Mouse (Mus musculus): ENCODE measurements at regions not wholly inside any gene's neighbourhood (a gene's known extent, or its start where the extent isn't known, plus 50 kb on each side); places are given as distances from the start of the nearest gene placed in this dataset.

DNA sequence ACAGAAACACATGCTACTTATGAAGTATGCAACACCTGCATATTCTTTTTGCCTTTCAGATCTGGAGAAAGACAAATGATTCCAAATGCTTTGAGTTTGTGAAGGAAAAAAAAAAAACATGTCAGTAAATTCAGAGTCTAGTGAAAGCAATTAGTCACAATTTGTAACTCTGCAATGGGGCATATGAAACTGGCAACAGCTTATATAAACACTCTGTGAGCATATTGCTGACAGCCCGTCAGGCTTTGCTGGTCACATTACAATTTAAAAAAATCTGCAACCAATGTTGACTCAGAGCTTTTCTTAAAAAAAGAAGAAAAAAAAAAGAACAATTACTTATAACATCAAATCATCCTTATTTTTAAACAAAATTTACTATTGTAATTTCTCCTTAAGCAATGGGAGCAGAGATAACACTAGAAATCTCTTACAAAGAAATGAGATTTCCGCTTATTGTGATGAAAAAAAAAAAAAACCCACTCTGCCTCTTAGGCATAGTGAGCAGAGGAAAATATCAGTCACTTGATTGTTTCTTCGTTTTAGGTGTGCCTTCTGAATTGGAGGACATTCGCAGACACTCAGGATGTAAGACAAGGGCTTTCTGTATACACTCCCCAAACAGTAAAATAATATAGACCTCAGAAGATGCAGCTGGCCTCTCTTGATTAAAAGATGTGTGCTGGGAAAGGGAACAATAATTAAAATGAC, 115.1 kb upstream of the Asb5 start:
- intact Hi-C loops (cut with DNase I), result no loop called here
- DNase-seq (ENCODE audit: extremely low spot score in 1 of 2, low spot score in 2 of 2), result no peak

DNA sequence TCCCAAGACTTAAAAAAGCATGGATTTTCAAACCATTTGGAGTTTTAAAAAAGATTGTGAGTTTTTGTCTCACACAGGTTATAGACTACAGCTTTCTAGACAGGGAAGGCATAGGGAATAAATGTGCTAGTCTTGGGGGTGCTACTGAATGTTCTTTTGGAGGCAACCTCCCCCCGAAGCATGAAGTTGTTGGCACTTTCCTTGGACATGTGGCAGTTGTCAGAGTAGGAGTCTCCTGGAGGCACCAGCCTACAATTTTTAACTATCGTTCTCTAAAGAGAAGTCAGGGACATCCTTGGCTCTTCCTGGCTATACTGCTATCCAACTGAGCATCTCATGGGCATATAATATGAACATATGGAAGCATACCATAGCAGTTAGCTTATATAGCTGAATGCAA, 112.7 kb upstream of the Asb5 start:
- no peak for DNase-seq (ENCODE audit: extremely low spot score in 1 of 2, low spot score in 2 of 2)
- TF ChIP-seq CTCF (IDR thresholded peaks at IDR 0.05), result no peak
- Histone ChIP-seq H3K4me3 (no peak overlapping the region), H3K27ac (no peak overlapping the region)
- intact Hi-C loops (cut with DNase I), result no loop called here

More for the DNA sequence above, 115.1 kb upstream of the Asb5 start:
- no peak overlapping the region for H3K4me3 ChIP-seq
- no peak for TF ChIP-seq CTCF (IDR thresholded peaks at IDR 0.05)
- H3K27ac ChIP-seq, result no peak overlapping the region

GRCm38 (mm10) chr8:54418035-54418434, 111.3 kb upstream of the Asb5 start:
- Histone ChIP-seq H3K4me3 (no peak overlapping the region), H3K27ac (no peak overlapping the region)
- intact Hi-C loops (cut with DNase I), result no loop called here
- TF ChIP-seq CTCF (IDR thresholded peaks at IDR 0.05), result no peak
- DNase-seq (ENCODE audit: extremely low spot score in 1 of 2, low spot score in 2 of 2), result no peak

- TF ChIP-seq CTCF (IDR thresholded peaks at IDR 0.05), result no peak
- intact Hi-C loops (cut with DNase I), result no loop called here
- Histone ChIP-seq H3K4me3 (no peak overlapping the region), H3K27ac (no peak overlapping the region)
- no peak for DNase-seq (ENCODE audit: extremely low spot score in 1 of 2, low spot score in 2 of 2)
Observed at GRCm38 (mm10) chr8:54420339-54421098, 108.9 kb upstream of the Asb5 start.

- Histone ChIP-seq H3K27ac (no peak overlapping the region), H3K4me3 (no peak overlapping the region)
- intact Hi-C loops (cut with DNase I), result no loop called here
- TF ChIP-seq CTCF (IDR thresholded peaks at IDR 0.05), result no peak
- no peak for DNase-seq (ENCODE audit: extremely low spot score in 1 of 2, low spot score in 2 of 2)
Observed at GRCm38 (mm10) chr8:54425039-54425438, 104.3 kb upstream of the Asb5 start.

DNA sequence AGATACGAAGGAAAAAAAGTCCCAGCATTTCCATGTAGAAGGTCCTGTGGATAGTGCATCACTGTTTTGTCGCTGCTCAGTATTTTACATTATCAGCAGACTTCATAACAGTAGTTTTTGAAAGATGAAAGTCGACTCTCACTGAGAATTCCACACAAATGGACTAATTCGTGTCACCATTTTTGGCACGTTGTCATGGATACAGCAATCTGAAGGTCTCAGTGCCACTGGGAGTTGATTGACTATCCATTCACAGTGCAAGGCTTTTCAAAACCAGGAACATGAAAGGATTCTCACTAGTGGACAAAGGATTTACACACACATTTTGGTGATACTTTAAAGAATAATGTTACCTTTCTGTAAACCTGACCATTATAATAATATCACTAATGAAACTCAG, 93.7 kb upstream of the Asb5 start:
- Histone ChIP-seq H3K4me3 (no peak overlapping the region), H3K27ac (no peak overlapping the region)
- DNase-seq (ENCODE audit: extremely low spot score in 1 of 2, low spot score in 2 of 2), result no peak
- intact Hi-C loops (cut with DNase I), result no loop called here
- no peak for TF ChIP-seq CTCF (IDR thresholded peaks at IDR 0.05)

- no peak for DNase-seq (ENCODE audit: extremely low spot score in 1 of 2, low spot score in 2 of 2)
- Histone ChIP-seq H3K4me3 (no peak overlapping the region), H3K27ac (no peak overlapping the region)
- intact Hi-C loops (cut with DNase I), result no loop called here
- no peak for TF ChIP-seq CTCF (IDR thresholded peaks at IDR 0.05)
Observed at GRCm38 (mm10) chr8:54441143-54441542, 88.2 kb upstream of the Asb5 start.

GRCm38 (mm10) chr8:54442395-54442794, 87.0 kb upstream of the Asb5 start:
- no peak for TF ChIP-seq CTCF (IDR thresholded peaks at IDR 0.05)
- Histone ChIP-seq H3K27ac (no peak overlapping the region), H3K4me3 (no peak overlapping the region)
- intact Hi-C loops (cut with DNase I), result loop anchor here (1.0 kb wide), 1 partner anchor 12 kb away; no protein-coding TSS in a partner anchor
- no peak for DNase-seq (ENCODE audit: extremely low spot score in 1 of 2, low spot score in 2 of 2)

- no peak for TF ChIP-seq CTCF (IDR thresholded peaks at IDR 0.05)
- H3K27ac ChIP-seq, result no peak overlapping the region
- DNase-seq (ENCODE audit: extremely low spot score in 1 of 2, low spot score in 2 of 2), result no peak
- H3K4me3 ChIP-seq, result no peak overlapping the region
- intact Hi-C loops (cut with DNase I), result no loop called here
Observed at GRCm38 (mm10) chr8:54446370-54446769, 83.0 kb upstream of the Asb5 start.

- Histone ChIP-seq H3K4me3 (no peak overlapping the region), H3K27ac (no peak overlapping the region)
- no peak for TF ChIP-seq CTCF (IDR thresholded peaks at IDR 0.05)
- intact Hi-C loops (cut with DNase I), result no loop called here
- DNase-seq (ENCODE audit: extremely low spot score in 1 of 2, low spot score in 2 of 2), result no peak
Observed at GRCm38 (mm10) chr8:54449811-54450210, 79.6 kb upstream of the Asb5 start.

- no peak for DNase-seq (ENCODE audit: extremely low spot score in 1 of 2, low spot score in 2 of 2)
- Histone ChIP-seq H3K4me3 (no peak overlapping the region), H3K27ac (no peak overlapping the region)
- no peak for TF ChIP-seq CTCF (IDR thresholded peaks at IDR 0.05)
- intact Hi-C loops (cut with DNase I), result no loop called here
Observed at GRCm38 (mm10) chr8:54451323-54452021, 77.9 kb upstream of the Asb5 start.

- Histone ChIP-seq H3K4me3 (no peak overlapping the region), H3K27ac (no peak overlapping the region)
- intact Hi-C loops (cut with DNase I), result no loop called here
- DNase-seq (ENCODE audit: extremely low spot score in 1 of 2, low spot score in 2 of 2), result no peak
- no peak for TF ChIP-seq CTCF (IDR thresholded peaks at IDR 0.05)
Observed at GRCm38 (mm10) chr8:54464977-54465376, 64.4 kb upstream of the Asb5 start.

Measured in left cerebral cortex, adult 2 months (tissue).